Mouse (Mus musculus) left cerebral cortex, adult 2 months (tissue): ENCODE measurements around the gene Olah. TPM values are rescaled to one million over a fixed set of nuclear protein-coding genes. Genes with fewer than 3 reads are reported as not detected.

Experiments used
- DNase-seq, 2 experiments: peaks; one replicate each; pipeline ENCODE4 v3.0.0; 2021 to 2022; ENCODE audit warnings: low spot score in 2 of 2, mixed read lengths in 1 of 2; ENCODE audit errors: extremely low spot score in 1 of 2
- H3K27ac ChIP-seq: fragments of 200-600 bp; 2 replicates; pipeline ENCODE4 v1.8.1; 2022
- H3K4me3 ChIP-seq: fragments of 200-600 bp; 2 replicates; pipeline ENCODE4 v1.8.1; 2022
- CTCF ChIP-seq: fragments of 200-600 bp; IDR thresholded peaks from 2 replicates; pipeline ENCODE4 v1.8.1; 2022; ENCODE audit warnings: antibody characterized with exemption, mild to moderate bottlenecking, moderate library complexity
- intact Hi-C: fragments of 180-260 bp; cut with DNase I; formaldehyde crosslinking; loops from one replicate; pipeline ENCODE4 v1.15.1; 2025
- total RNA-seq, 2 experiments: library from RNA; stranded (reverse); gene quantifications; 2 replicates each; pipeline ENCODE4 v1.2.3; 2021

The Olah gene
- total RNA-seq, 2 experiments from 2014 or later, result not detected

- no peak for DNase-seq
- TF ChIP-seq CTCF, result no peak
- no peak overlapping the region for H3K27ac ChIP-seq
- no peak overlapping the region for H3K4me3 ChIP-seq
- intact Hi-C loops, result no loop called here
Measured at GRCm38 (mm10) chr2:3295826-3296225, 101.2 kb downstream of the Olah start.

- no peak overlapping the region for H3K27ac ChIP-seq
- intact Hi-C loops, result no loop called here
- TF ChIP-seq CTCF, result no peak
- H3K4me3 ChIP-seq, result no peak overlapping the region
- DNase-seq, result no peak
Measured at GRCm38 (mm10) chr2:3292170-3292569, 104.8 kb downstream of the Olah start.

Other genes starting within 250 kb of the Olah start
- 10 to 100 TPM; 94.3 to 99.9 TPM for gene Nmt2, start 113.0 kb downstream of the Olah start, total RNA-seq
- gene Rpp38, start 64.6 kb downstream of the Olah start, total RNA-seq, result 1 to 10 TPM; 8.3 to 9.0 TPM
- gene Acbd7, start 61.0 kb downstream of the Olah start, total RNA-seq, result 1 to 10 TPM in 1 of 2 experiments, not detected in 1; 1.2 TPM
- 1 to 10 TPM; 1.8 to 2.3 TPM for gene Meig1, start 25.4 kb upstream of the Olah start, total RNA-seq
- 10 to 100 TPM; 11.3 to 12.5 TPM for gene Dclre1c, start 26.9 kb upstream of the Olah start, total RNA-seq
- gene Suv39h2, start 77.8 kb upstream of the Olah start, total RNA-seq, result 1 to 10 TPM; 3.4 to 3.5 TPM
- gene Gm45902, start 115.6 kb upstream of the Olah start, total RNA-seq, result 1 to 10 TPM; 5.2 to 5.8 TPM
- 10 to 100 TPM; 47.3 to 52.7 TPM for gene Hspa14, start 115.6 kb upstream of the Olah start, total RNA-seq
- under 1 TPM; 0.54 to 0.77 TPM for gene Cdnf, start 115.8 kb upstream of the Olah start, total RNA-seq
- 1 to 10 TPM; 7.9 to 10.0 TPM for gene Fam107b, start 173.3 kb upstream of the Olah start, total RNA-seq